Mouse (Mus musculus) MEL (cell line): Measurements from ENCODE around the gene Igsf8. TPM values are rescaled to one million over a fixed set of nuclear protein-coding genes. Genes with fewer than 3 reads are reported as not detected.

Experiments used
- DNase-seq: peaks from one replicate; pipeline ENCODE4 v3.0.0; 2011; ENCODE audit warnings: low read depth, low spot score
- H3K27ac ChIP-seq: 2 replicates; pipeline ENCODE4 v1.5.1; 2012; ENCODE audit warnings: low read depth, mild to moderate bottlenecking, control low read depth, low read length, moderate library complexity; ENCODE audit not compliant: control insufficient read depth
- H3K27me3 ChIP-seq, 2 experiments: fragments of 150-350 bp in 1 of 2; sonication (generic) in 1 of 2; 2 replicates each; pipeline ENCODE4 v1.6.1; 2012; ENCODE audit warnings: low read length in 2 of 2, mild to moderate bottlenecking in 2 of 2, improper control_type of control experiment in 1 of 2, moderate library complexity in 1 of 2; ENCODE audit not compliant: insufficient read depth in 2 of 2, control insufficient read depth in 1 of 2
- H3K36me3 ChIP-seq, 2 experiments: 2 replicates each; pipeline ENCODE4 v1.6.1; 2012 to 2014; ENCODE audit warnings: low read length in 2 of 2, improper control_type of control experiment in 1 of 2, inconsistent platforms in 1 of 2, mild to moderate bottlenecking in 1 of 2; ENCODE audit not compliant: insufficient read depth in 2 of 2, control insufficient read depth in 1 of 2
- H3K4me1 ChIP-seq, 2 experiments: fragments of 150-350 bp in 1 of 2; sonication (generic) in 1 of 2; 2 replicates each; pipeline ENCODE4 v1.6.1; 2012; ENCODE audit warnings: low read length in 2 of 2, improper control_type of control experiment in 1 of 2, mild to moderate bottlenecking in 1 of 2; ENCODE audit not compliant: insufficient read depth in 2 of 2, control insufficient read depth in 1 of 2
- H3K4me3 ChIP-seq, 2 experiments: fragments of 150-350 bp in 1 of 2; sonication (generic) in 1 of 2; 2 replicates each; pipeline ENCODE4 v1.5.1; 2012; ENCODE audit warnings: low read depth in 2 of 2, low read length in 2 of 2, mild to moderate bottlenecking in 2 of 2, moderate library complexity in 2 of 2, control low read depth in 1 of 2, improper control_type of control experiment in 1 of 2; ENCODE audit not compliant: control insufficient read depth in 1 of 2, insufficient read depth in 1 of 2
- H3K79me2 ChIP-seq: 2 replicates; pipeline ENCODE4 v1.6.1; 2012; ENCODE audit warnings: mild to moderate bottlenecking, low read length, moderate library complexity; ENCODE audit not compliant: control insufficient read depth, poor library complexity, insufficient read depth
- H3K9ac ChIP-seq: 2 replicates; pipeline ENCODE4 v1.6.1; 2012; ENCODE audit warnings: low read depth, mild to moderate bottlenecking, control low read depth, low read length, moderate library complexity; ENCODE audit not compliant: control insufficient read depth, poor library complexity, severe bottlenecking
- H3K9me3 ChIP-seq: fragments of 150-350 bp; sonication (generic); replicated peaks from 2 replicates; pipeline ENCODE4 v1.6.1; 2012; ENCODE audit warnings: mild to moderate bottlenecking, low read length, improper control_type of control experiment, moderate library complexity; ENCODE audit not compliant: insufficient read depth
- BHLHE40 ChIP-seq: IDR thresholded peaks from 2 replicates; pipeline ENCODE4 v1.6.1; 2012; ENCODE audit warnings: low read depth, mild to moderate bottlenecking, inconsistent platforms, low read length, improper control_type of control experiment, borderline replicate concordance
- CHD1 ChIP-seq: IDR thresholded peaks from 2 replicates; pipeline ENCODE4 v1.6.1; 2012; ENCODE audit warnings: low read depth, mild to moderate bottlenecking, inconsistent platforms, low read length, improper control_type of control experiment
- CHD2 ChIP-seq: IDR thresholded peaks from 2 replicates; pipeline ENCODE4 v1.6.1; 2011; ENCODE audit warnings: low read length, improper control_type of control experiment
- CTCF ChIP-seq, 3 experiments: IDR thresholded peaks in 2 of 3; conservative IDR thresholded peaks in 1 of 3; 2 replicates each; pipeline ENCODE4 v1.5.1; 2011 to 2012; ENCODE audit warnings: low read length in 3 of 3, low read depth in 2 of 3, mild to moderate bottlenecking in 2 of 3, improper control_type of control experiment in 1 of 3, inconsistent platforms in 1 of 3, mixed read lengths in 1 of 3, moderate library complexity in 1 of 3; ENCODE audit not compliant: control insufficient read depth in 1 of 3, insufficient read depth in 1 of 3, poor library complexity in 1 of 3, severe bottlenecking in 1 of 3
- EP300 ChIP-seq, 2 experiments: IDR thresholded peaks; 2 replicates each; pipeline ENCODE4 v1.6.1; 2011; ENCODE audit warnings: improper control_type of control experiment in 2 of 2, low read length in 2 of 2, low read depth in 1 of 2, mild to moderate bottlenecking in 1 of 2
- ETS1 ChIP-seq: IDR thresholded peaks from 2 replicates; pipeline ENCODE4 v1.6.1; 2012; ENCODE audit warnings: low read depth, mild to moderate bottlenecking, inconsistent platforms, low read length, improper control_type of control experiment, moderate library complexity
- GABPA ChIP-seq: IDR thresholded peaks from 2 replicates; pipeline ENCODE4 v1.6.1; 2012; ENCODE audit warnings: low read depth, mild to moderate bottlenecking, inconsistent platforms, low read length, improper control_type of control experiment, moderate library complexity
- GATA1 ChIP-seq: IDR thresholded peaks from 2 replicates; pipeline ENCODE4 v1.6.1; 2011; ENCODE audit warnings: low read depth, low read length, improper control_type of control experiment
- HCFC1 ChIP-seq: IDR thresholded peaks from 2 replicates; pipeline ENCODE4 v1.6.1; 2012; ENCODE audit warnings: low read depth, mild to moderate bottlenecking, inconsistent platforms, low read length, improper control_type of control experiment, moderate library complexity
- JUND ChIP-seq: IDR thresholded peaks from 2 replicates; pipeline ENCODE4 v1.6.1; 2011; ENCODE audit warnings: low read depth, mild to moderate bottlenecking, improper control_type of control experiment, low read length
- KAT2A ChIP-seq: conservative IDR thresholded peaks from 2 replicates; pipeline ENCODE4 v1.6.1; 2012; ENCODE audit warnings: low read depth, low read length, improper control_type of control experiment, inconsistent platforms
- MAFK ChIP-seq: IDR thresholded peaks from 2 replicates; pipeline ENCODE4 v1.6.1; 2011; ENCODE audit warnings: low read depth, mild to moderate bottlenecking, low read length, improper control_type of control experiment, borderline replicate concordance
- MAX ChIP-seq: IDR thresholded peaks from 2 replicates; pipeline ENCODE4 v1.6.1; 2011; ENCODE audit warnings: low read length, improper control_type of control experiment
- MAZ ChIP-seq: IDR thresholded peaks from 2 replicates; pipeline ENCODE4 v1.6.1; 2012; ENCODE audit warnings: low read depth, mild to moderate bottlenecking, inconsistent platforms, low read length, improper control_type of control experiment
- MXI1 ChIP-seq: IDR thresholded peaks from 2 replicates; pipeline ENCODE4 v1.6.1; 2011; ENCODE audit warnings: mild to moderate bottlenecking, low read depth, low read length, improper control_type of control experiment
- NELFE ChIP-seq: IDR thresholded peaks from 2 replicates; pipeline ENCODE4 v1.6.1; 2011; ENCODE audit warnings: low read depth, low read length, improper control_type of control experiment
- NRF1 ChIP-seq: IDR thresholded peaks from 2 replicates; pipeline ENCODE4 v1.6.1; 2014; ENCODE audit warnings: low read depth, mild to moderate bottlenecking, inconsistent platforms, low read length, improper control_type of control experiment, moderate library complexity; ENCODE audit not compliant: poor library complexity, insufficient read depth, severe bottlenecking
- POLR2A ChIP-seq, 2 experiments: IDR thresholded peaks; 2 replicates each; pipeline ENCODE4 v1.6.1; 2011 to 2012; ENCODE audit warnings: low read length in 2 of 2, mild to moderate bottlenecking in 2 of 2, control low read depth in 1 of 2, improper control_type of control experiment in 1 of 2, low read depth in 1 of 2, moderate library complexity in 1 of 2; ENCODE audit not compliant: control insufficient read depth in 1 of 2, insufficient read depth in 1 of 2, poor library complexity in 1 of 2
- POLR2AphosphoS2 ChIP-seq: IDR thresholded peaks from 2 replicates; pipeline ENCODE4 v1.6.1; 2011; ENCODE audit warnings: low read length, improper control_type of control experiment
- RAD21 ChIP-seq: IDR thresholded peaks from 2 replicates; pipeline ENCODE4 v1.6.1; 2011; ENCODE audit warnings: mild to moderate bottlenecking, low read depth, low read length, improper control_type of control experiment
- RCOR1 ChIP-seq: IDR thresholded peaks from 2 replicates; pipeline ENCODE4 v1.6.1; 2012; ENCODE audit warnings: low read depth, mild to moderate bottlenecking, inconsistent platforms, low read length, improper control_type of control experiment
- SIN3A ChIP-seq: IDR thresholded peaks from 2 replicates; pipeline ENCODE4 v1.6.1; 2012; ENCODE audit warnings: low read length, improper control_type of control experiment, inconsistent platforms
- TAL1 ChIP-seq: IDR thresholded peaks from 2 replicates; pipeline ENCODE4 v1.6.1; 2012; ENCODE audit warnings: mild to moderate bottlenecking, inconsistent platforms, low read length, moderate library complexity, mixed read lengths
- TBP ChIP-seq: IDR thresholded peaks from 2 replicates; pipeline ENCODE4 v1.8.0; 2011; ENCODE audit warnings: low read depth, low read length, improper control_type of control experiment
- TCF12 ChIP-seq: IDR thresholded peaks from 2 replicates; pipeline ENCODE4 v1.6.1; 2014; ENCODE audit warnings: low read depth, mild to moderate bottlenecking, inconsistent platforms, low read length, improper control_type of control experiment, moderate library complexity
- UBTF ChIP-seq: IDR thresholded peaks from 2 replicates; pipeline ENCODE4 v1.6.1; 2012; ENCODE audit warnings: low read depth, mild to moderate bottlenecking, inconsistent platforms, low read length, improper control_type of control experiment, moderate library complexity, borderline replicate concordance; ENCODE audit not compliant: insufficient read depth
- USF1 ChIP-seq: IDR thresholded peaks from 2 replicates; pipeline ENCODE4 v1.6.1; 2014; ENCODE audit warnings: low read depth, mild to moderate bottlenecking, inconsistent platforms, low read length, improper control_type of control experiment, moderate library complexity
- ZC3H11A ChIP-seq: IDR thresholded peaks from 2 replicates; pipeline ENCODE4 v1.6.1; 2012; ENCODE audit warnings: low read depth, mild to moderate bottlenecking, inconsistent platforms, low read length, improper control_type of control experiment
- polyA plus RNA-seq, 2 experiments: library from polyadenylated mRNA; stranded (reverse) in 1 of 2; unstranded in 1 of 2; fragments of >175 nt in 1 of 2; fragments of >200 nt in 1 of 2; gene quantifications; 2 replicates each; pipeline versions ENCODE4 v1.2.1 to v1.2.4; 2012; ENCODE audit warnings: low replicate concordance in 2 of 2, low read depth in 1 of 2; ENCODE audit not compliant: insufficient read length in 2 of 2, insufficient read depth in 1 of 2, missing spikeins in 1 of 2
- total RNA-seq: library from RNA; depleted of rRNA; stranded (reverse); fragments of 300-350 nt; gene quantifications from 2 replicates; pipeline ENCODE4 v1.2.3, GENCODE M21; 2012

The Igsf8 gene
- total and polyA plus RNA-seq, 3 experiments = 88.0 to 97.2 TPM; not detected in 1

DNA sequence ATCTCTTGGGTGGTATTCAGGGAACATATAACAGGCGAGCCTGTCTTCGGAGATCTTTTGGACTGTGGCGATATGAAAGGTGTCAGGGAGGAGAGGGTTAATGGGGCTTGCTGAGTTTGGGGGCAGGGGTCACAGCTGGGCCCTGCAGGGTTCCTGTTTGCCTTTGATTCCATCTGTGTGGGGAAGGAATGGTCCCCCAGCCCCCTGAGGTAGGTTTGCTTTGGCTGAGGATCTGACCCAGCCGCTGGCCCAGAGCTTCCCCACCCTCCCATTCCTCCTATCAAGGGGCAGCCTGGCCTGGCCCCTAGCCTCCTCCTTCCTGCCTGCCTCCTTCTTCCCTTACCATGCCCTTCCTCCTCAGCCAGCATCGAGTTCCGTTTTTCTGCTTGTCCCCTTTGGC lies 41.4 kb downstream of the Igsf8 start:
- Histone ChIP-seq H3K27me3 (no peaks in the 10 kb centered on the region; a peak in 1 of 4 replicates), H3K9ac (peak overlapping the region; percentile 6; the same call in 1 of the 2 replicates), H3K4me1 (peaks cover 9 to 41% of the 10 kb centered on the region in 2 experiments), H3K9me3 (no peaks in the 10 kb centered on the region), H3K27ac (no peak overlapping the region), H3K4me3 (no peak overlapping the region), H3K79me2 (no peaks in the 10 kb centered on the region), H3K36me3 (peaks cover 0 to 35% of the 10 kb centered on the region in 2 experiments; a peak in 2 of 4 replicates)
- TF ChIP-seq CHD2 (no peak), ETS1 (no peak), HCFC1 (no peak), TBP (no peak), GATA1 (no peak), MAX (no peak), POLR2A (IDR thresholded peaks at IDR 0.05; ENCODE audit: control insufficient read depth in 1 of 2, insufficient read depth in 1 of 2, low read depth in 1 of 2, low read length in 2 of 2, poor library complexity in 1 of 2) (no peak), GABPA (no peak), JUND (no peak), NELFE (no peak)
- peak; percentile 34 for DNase-seq

- no peaks in the 10 kb centered on the region for H3K9me3 ChIP-seq
- peaks cover 0 to 35% of the 10 kb centered on the region in 2 experiments; a peak in 2 of 4 replicates for H3K36me3 ChIP-seq
- TF ChIP-seq TCF12 = peak; percentile 92
- no peak for TF ChIP-seq CHD1
- TF ChIP-seq UBTF = no peak
- no peak for TF ChIP-seq CTCF (IDR thresholded peaks at IDR 0.05 in 2 of 3, conservative IDR thresholded peaks at IDR 0.05 in 1 of 3; ENCODE audit: control insufficient read depth in 1 of 3, insufficient read depth in 1 of 3, low read depth in 2 of 3, low read length in 3 of 3, poor library complexity in 1 of 3, severe bottlenecking in 1 of 3)
- TF ChIP-seq TAL1 = peak; percentile 72
- TF ChIP-seq CHD2 = no peak
- TF ChIP-seq SIN3A = peak; percentile 65
- no peak for TF ChIP-seq RAD21
- no peak for TF ChIP-seq USF1
- no peak for TF ChIP-seq MAFK
- peak in 1 of 2 experiments; percentile 90; a peak in 3 of 4 replicates for TF ChIP-seq EP300 (IDR thresholded peaks at IDR 0.05; ENCODE audit: low read depth in 1 of 2, low read length in 2 of 2)
- peak; percentile 90 for TF ChIP-seq RCOR1
- TF ChIP-seq KAT2A = no peak
- TF ChIP-seq GATA1 = peak; percentile 65; the same call in 1 of the 2 replicates
- TF ChIP-seq POLR2A (IDR thresholded peaks at IDR 0.05; ENCODE audit: control insufficient read depth in 1 of 2, insufficient read depth in 1 of 2, low read depth in 1 of 2, low read length in 2 of 2, poor library complexity in 1 of 2) = no peak
- no peak for TF ChIP-seq POLR2AphosphoS2
- peak; percentile 70; the same call in 1 of the 2 replicates for TF ChIP-seq ETS1
- TF ChIP-seq JUND = no peak
- no peak for TF ChIP-seq TBP
- TF ChIP-seq NRF1 = peak; percentile 74
- peak; percentile 48; the same call in 1 of the 2 replicates for TF ChIP-seq MXI1
- TF ChIP-seq BHLHE40 = peak; percentile 58; the same call in 1 of the 2 replicates
- peak; percentile 96 for TF ChIP-seq MAZ
- TF ChIP-seq ZC3H11A = no peak
- no peaks in the 10 kb centered on the region for H3K79me2 ChIP-seq
- H3K4me1 ChIP-seq = peaks cover 9 to 43% of the 10 kb centered on the region in 2 experiments
- no peaks in the 10 kb centered on the region for H3K27me3 ChIP-seq
- H3K4me3 ChIP-seq = peak overlapping the region in 1 of 2 experiments; percentile 10; a peak in 1 of 4 replicates
- DNase-seq = peak; percentile 88
- peak overlapping the region; percentile 32 for H3K9ac ChIP-seq
- peak overlapping the region; percentile 75 for H3K27ac ChIP-seq
Observed at GRCm38 (mm10) chr1:172304443-172304842, 43.0 kb downstream of the Igsf8 start.
